Mouse (Mus musculus) lung, adult 2 months (tissue): ENCODE measurements around the gene Evx1. TPM values are rescaled to one million over a fixed set of nuclear protein-coding genes. Genes with fewer than 3 reads are reported as not detected.
"Not testable (repeated sequence)": the region's sequence is repeated elsewhere in the genome, so short reads cannot be mapped to it uniquely, and the experiment has no call there.

Experiments used
- DNase-seq: peaks from one replicate; pipeline ENCODE4 v3.0.0; 2022
- H3K4me1 ChIP-seq: fragments of 200-500 bp; 2 replicates; pipeline ENCODE4 v1.6.1; 2011; ENCODE audit warnings: low read length; ENCODE audit not compliant: control insufficient read depth, insufficient read depth
- H3K4me3 ChIP-seq: fragments of 200-500 bp; replicated peaks from 2 replicates; pipeline ENCODE3; 2011; ENCODE audit warnings: low read depth, mild to moderate bottlenecking, control low read depth, low read length; ENCODE audit errors: extremely low read depth
- CTCF ChIP-seq: fragments of 200-500 bp; IDR thresholded peaks from 2 replicates; pipeline ENCODE4 v1.5.1; 2011; ENCODE audit warnings: mild to moderate bottlenecking, low read length, control low read depth; ENCODE audit not compliant: insufficient read depth
- POLR2A ChIP-seq: fragments of 200-500 bp; IDR thresholded peaks from 2 replicates; pipeline ENCODE4 v1.6.1; 2011; ENCODE audit warnings: low read depth, mild to moderate bottlenecking, control low read depth, low read length, borderline replicate concordance; ENCODE audit errors: extremely low read depth
- WGBS: fragments of 180-500 bp; shearing (Covaris S2); methylation state at CpG from one replicate; pipeline ENCODE4 v1.1.7; 2018; 5-methylcytosine and 5-hydroxymethylcytosine counted together
- polyA plus RNA-seq: library from polyadenylated mRNA; depleted of rRNA; stranded (reverse); fragments of >200 nt; gene quantifications from 2 replicates; pipeline ENCODE4 v1.2.3, GENCODE M21; 2012

Gene Evx1
- polyA plus RNA-seq, 1 experiment = not detected

DNA sequence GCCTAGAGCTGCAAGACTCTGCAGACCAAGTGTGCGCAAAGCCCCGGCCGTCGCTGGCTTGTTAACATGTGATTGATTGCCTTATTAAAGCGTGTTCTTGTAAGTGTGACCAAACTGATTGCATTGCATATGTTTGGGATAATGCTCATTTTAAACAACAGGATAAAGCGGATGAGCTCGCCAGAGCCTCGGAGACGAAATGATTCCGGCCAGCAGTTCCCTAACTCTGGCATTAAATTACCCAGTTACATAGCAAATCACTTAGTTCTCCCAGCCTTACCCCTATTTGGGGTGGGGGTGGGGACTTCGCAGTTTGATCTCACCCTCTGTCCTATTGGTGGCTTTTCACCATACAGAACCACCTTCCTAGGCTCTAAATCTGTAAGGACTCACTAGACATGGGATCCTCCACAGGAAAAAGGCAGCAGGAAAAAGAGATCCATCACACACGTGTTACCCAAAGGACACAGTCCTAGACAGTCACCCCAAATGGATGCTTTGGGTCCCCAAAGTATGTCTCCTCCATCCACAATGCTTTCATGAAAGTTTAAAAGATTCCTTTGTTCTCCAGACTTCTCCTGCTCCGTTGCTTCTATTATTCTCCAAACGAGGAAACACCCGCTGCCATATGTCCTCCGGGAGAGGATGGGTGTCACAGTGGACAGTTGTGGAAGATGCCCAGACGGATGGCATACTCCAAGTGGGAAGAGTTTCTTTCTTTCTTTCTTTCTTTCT, 6.8 kb downstream of the Evx1 start:
- Histone ChIP-seq H3K4me3 (no peak overlapping the region), H3K4me1 (no peaks in the 10 kb centered on the region)
- TF ChIP-seq CTCF = no peak
- TF ChIP-seq POLR2A = no peak
- 12% methylated on average over 17 of the region's 17 CpGs for WGBS
- DNase-seq = no peak

DNA sequence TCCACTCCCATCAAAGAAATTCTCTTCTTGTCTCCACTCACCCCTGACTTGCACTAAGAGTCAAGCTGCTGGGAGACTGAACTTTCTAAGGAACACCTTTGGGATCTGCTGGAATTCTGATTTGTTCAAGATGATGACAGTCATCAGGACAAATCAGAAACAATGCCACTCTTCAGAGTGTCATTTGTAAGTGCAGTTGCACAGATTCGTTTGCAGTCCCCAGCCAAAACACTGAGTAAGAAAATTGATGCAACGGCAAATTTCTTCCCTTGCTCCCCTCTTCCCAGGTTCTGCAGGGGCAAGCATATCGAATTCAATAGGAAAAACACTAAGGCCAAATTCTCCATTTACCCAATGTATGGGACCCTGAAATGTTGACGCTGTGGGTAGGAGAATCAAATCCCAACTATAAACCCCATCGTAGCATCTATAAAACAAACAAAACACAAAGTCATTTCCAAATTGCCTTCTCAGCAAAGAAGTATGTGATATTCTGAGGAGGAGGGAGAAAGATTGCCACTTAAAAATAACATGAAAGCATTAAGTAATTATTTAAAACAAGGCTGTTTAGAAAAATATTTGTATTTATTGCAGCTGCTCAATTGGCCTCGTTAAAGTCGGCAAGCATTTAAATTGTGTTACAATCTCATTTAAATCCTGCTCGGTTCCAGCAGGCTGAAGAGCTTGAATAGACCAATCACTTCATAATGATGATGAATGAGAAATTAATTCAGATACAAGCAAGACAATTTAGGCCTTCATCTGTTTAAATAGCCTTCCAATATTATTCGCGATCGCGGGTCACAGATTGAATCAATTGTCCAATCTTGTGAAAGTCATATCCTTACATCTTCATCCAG, 7.9 kb downstream of the Evx1 start:
- WGBS = 10% methylated on average over 12 of the region's 12 CpGs

DNA sequence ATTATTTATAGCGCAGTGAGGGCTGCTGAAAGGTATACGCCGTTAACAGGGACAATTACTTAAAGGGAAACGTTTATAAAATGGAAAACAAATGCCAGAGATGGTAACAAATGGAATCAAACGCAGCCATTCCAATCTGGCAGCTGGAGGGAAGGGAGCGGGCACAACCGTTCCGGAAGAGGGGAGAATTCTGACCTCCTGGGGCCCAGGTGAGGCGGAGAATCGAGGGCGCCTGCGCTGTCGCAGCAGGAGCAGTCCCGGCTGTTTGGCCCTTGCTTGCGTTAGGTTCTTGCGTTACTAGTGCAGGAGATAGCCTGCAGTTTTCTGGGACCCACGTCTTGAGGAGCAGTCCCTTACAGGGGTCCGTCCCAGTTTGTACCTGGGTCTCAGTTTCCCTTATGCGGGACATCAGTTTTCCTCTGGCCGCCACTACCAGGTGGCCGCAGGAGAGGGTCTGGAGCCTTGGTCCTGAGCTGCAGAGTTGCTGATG, 8.6 kb downstream of the Evx1 start:
- DNase-seq = no peak
- WGBS = 7% methylated on average over 21 of the region's 21 CpGs
- no peaks in the 10 kb centered on the region for H3K4me1 ChIP-seq
- no peak for TF ChIP-seq POLR2A
- TF ChIP-seq CTCF = no peak
- no peak overlapping the region for H3K4me3 ChIP-seq

More for the DNA sequence above, 7.9 kb downstream of the Evx1 start:
- Histone ChIP-seq H3K4me3 (no peak overlapping the region), H3K4me1 (no peaks in the 10 kb centered on the region)
- DNase-seq = no peak
- TF ChIP-seq CTCF (no peak), POLR2A (no peak)

DNA sequence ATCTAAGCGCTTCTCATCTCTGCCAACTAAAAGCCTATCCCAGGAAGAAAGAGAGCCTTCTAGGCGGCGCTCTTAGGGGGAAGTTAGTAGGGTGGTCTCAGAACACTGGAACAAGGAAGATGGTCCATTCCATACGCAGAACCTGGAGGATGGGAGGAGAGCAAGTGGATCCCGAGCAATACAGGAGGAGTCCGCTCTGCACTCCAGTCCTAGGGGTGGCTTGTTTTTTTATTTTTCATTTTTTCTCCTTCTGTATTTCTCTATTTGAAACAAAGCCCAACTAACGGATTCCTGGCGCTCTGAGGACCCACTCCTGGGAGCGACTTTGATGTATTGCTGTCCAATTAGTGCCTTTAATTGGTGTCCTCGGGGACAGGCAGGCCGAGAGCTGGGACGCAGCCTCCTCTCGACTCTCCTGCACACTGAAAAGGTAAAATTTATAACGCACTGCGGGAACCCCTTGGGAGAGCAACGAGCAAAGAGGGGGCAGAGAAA, 9.5 kb downstream of the Evx1 start:
- DNase-seq = no peak
- no peak for TF ChIP-seq POLR2A
- TF ChIP-seq CTCF = no peak
- WGBS = 11% methylated on average over 16 of the region's 16 CpGs
- no peaks in the 10 kb centered on the region for H3K4me1 ChIP-seq
- no peak overlapping the region for H3K4me3 ChIP-seq

DNA sequence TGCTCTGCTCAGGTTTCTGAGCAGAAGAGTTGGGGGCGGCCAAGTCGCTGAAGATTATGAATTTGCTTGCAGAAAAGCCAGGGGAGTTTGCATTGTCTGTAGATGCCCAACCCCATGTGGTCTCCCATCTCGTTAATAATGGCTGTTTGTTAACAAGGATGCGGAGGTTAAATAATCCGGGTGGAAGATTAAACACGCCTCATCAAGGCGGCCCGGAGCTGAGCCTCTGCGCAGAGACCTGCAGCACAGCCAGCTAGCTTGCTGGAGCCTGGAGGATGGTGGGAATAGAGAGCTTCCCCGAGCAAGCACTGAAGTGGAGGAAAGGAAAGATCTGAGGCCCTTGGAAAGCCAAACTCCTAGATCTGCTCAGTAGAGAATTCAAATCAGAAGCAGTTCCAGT, 10.0 kb downstream of the Evx1 start:
- TF ChIP-seq CTCF = no peak
- no peak for TF ChIP-seq POLR2A
- no peaks in the 10 kb centered on the region for H3K4me1 ChIP-seq
- no peak for DNase-seq
- 15% methylated on average over 10 of the region's 10 CpGs for WGBS
- H3K4me3 ChIP-seq = no peak overlapping the region

DNA sequence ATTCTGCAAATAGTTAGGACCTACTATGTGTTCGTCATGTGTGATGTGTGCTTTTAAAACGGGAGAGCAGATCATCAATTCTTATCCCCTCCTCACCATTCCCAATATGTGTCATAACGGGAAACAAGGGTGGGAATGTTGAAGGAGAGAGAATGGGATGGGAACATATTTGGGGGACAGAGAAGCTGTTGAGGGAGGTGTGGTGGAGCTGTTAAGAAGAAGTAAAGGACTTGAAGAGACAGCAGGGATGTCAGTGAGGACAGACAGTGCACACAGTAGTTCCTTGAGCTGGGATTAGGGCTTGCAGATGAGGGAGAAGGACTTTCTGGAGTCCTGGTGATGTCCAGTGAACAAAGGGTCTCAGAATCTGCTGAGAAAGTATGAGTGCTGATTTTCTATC, 10.8 kb downstream of the Evx1 start:
- Histone ChIP-seq H3K4me1 (no peaks in the 10 kb centered on the region), H3K4me3 (no peak overlapping the region)
- no peak for DNase-seq
- TF ChIP-seq POLR2A (no peak), CTCF (no peak)
- 75% methylated on average over 3 of the region's 3 CpGs for WGBS

DNA sequence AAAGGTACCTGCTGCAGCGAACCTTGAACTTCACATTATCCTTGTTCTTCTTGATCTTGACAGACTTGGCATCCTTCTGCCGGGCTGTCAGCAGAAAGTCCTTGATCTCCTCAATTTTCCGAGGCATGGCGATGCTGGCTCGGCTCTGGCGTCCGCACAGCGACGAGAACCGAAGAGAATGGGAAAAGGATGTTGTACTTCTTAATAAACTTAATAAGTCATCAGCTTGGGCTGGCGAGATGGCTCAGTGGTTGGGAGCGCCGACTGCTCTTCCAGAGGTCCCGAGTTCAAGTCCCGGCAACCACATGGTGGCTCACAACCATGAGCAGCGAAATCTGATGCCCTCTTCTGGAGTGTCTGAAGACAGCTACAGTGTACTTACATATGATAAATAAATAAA, 33.5 kb downstream of the Evx1 start:
- 91% methylated on average over 16 of the region's 16 CpGs for WGBS
- DNase-seq, H3K4me1 ChIP-seq, H3K4me3 ChIP-seq: not testable (repeated sequence)

DNA sequence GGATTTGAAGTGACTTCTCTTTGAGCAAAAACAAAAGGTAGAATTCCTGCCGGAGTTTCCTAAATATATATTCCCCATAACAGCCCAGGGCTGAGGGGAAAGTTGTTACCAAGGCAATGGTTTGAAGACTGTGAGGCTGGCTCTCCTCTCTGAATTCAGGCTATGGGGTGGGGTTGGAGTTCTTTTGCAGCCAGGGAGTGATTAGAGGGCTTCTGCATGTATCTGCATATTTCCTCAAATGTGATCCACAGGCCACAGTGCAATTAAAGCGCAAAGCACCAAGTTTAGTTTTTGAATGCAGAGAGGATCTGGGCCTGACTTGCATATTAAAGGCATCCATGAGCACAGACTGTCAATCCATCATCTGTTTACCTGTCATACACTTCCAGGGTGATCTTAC, 52.7 kb downstream of the Evx1 start:
- no peak overlapping the region for H3K4me3 ChIP-seq
- no peak for DNase-seq
- no peaks in the 10 kb centered on the region for H3K4me1 ChIP-seq
- 85% methylated on average over 2 of the region's 2 CpGs for WGBS
- TF ChIP-seq CTCF (no peak), POLR2A (no peak)

DNA sequence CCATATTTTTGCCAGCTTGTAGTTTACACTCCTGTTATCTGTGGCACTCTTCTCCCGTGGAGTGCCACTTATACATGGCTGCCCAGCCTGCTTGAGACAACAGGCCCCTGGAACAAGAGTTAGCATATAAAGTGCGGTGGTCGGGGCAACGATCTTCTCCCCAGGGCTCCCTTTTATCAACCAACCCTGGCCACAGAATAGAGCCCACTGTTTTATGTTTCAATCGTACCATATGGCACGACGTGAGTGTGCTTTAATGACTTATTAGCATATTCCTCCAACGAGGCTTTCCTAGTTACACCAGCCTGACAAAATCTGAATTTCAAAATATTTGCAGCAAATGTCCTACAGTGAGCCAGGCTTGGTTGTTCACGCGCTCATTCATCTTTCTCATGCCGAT, 53.2 kb downstream of the Evx1 start:
- 69% methylated on average over 11 of the region's 11 CpGs for WGBS
- DNase-seq = no peak
- TF ChIP-seq CTCF (no peak), POLR2A (no peak)
- Histone ChIP-seq H3K4me1 (no peaks in the 10 kb centered on the region), H3K4me3 (no peak overlapping the region)
